Mouse (Mus musculus) bone marrow, adult 2 months (tissue): ENCODE measurements around the gene Cwf19l1. TPM values are rescaled to one million over a fixed set of nuclear protein-coding genes. Genes with fewer than 3 reads are reported as not detected.

Experiments
- H3K27ac ChIP-seq: fragments of 200-500 bp; 2 replicates; pipeline ENCODE4 v1.5.1; 2012; ENCODE audit warnings: low read depth, mild to moderate bottlenecking, control low read depth, inconsistent platforms, low read length; ENCODE audit not compliant: control insufficient read depth, poor library complexity, insufficient read depth
- H3K4me1 ChIP-seq: fragments of 200-500 bp; 2 replicates; pipeline ENCODE4 v1.6.1; 2011; ENCODE audit warnings: low read length; ENCODE audit not compliant: control insufficient read depth, insufficient read depth
- H3K4me3 ChIP-seq: fragments of 200-500 bp; replicated peaks from 2 replicates; pipeline ENCODE3; 2011; ENCODE audit warnings: mild to moderate bottlenecking, low read depth, low read length, control low read depth; ENCODE audit not compliant: control insufficient read depth
- CTCF ChIP-seq: fragments of 200-500 bp; IDR thresholded peaks from 2 replicates; pipeline ENCODE4 v1.5.1; 2011; ENCODE audit warnings: low read length, control low read depth; ENCODE audit not compliant: control insufficient read depth, insufficient read depth
- POLR2A ChIP-seq: fragments of 200-500 bp; IDR thresholded peaks from 2 replicates; pipeline ENCODE4 v1.6.1; 2011; ENCODE audit warnings: low read depth, mild to moderate bottlenecking, control low read depth, low read length, borderline replicate concordance; ENCODE audit not compliant: control insufficient read depth
- WGBS: fragments of 180-500 bp; shearing (Covaris S2); methylation state at CpG from one replicate; pipeline ENCODE4 v1.1.7; 2018; 5-methylcytosine and 5-hydroxymethylcytosine counted together
- polyA plus RNA-seq: library from polyadenylated mRNA; stranded (reverse); fragments of >200 nt; gene quantifications from 2 replicates; pipeline ENCODE4 v1.2.4, GENCODE M21; 2011; ENCODE audit warnings: low replicate concordance; ENCODE audit not compliant: missing spikeins, insufficient read depth, insufficient read length

Gene Cwf19l1
- polyA plus RNA-seq, 1 experiment = 22.6 TPM

DNA sequence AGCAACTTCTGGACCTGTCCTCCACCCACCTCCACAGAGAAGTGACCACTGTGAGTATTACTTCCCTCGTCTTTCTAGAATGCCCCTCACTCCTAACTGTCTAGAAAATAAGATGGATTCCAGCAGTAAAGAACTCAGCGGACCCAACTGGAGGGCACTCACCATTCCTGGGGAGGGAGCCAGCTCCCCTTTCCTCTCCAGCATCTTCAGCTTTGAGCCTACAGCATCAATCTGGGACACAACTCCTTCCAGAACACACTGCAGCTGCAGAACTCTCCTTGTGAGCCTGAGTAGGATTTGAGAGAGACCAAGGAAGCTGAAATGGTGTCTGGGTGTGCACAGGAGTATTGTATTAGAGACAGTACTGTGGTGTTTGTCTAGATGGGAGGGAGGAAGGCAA is 13.3 kb upstream of the Cwf19l1 start:
- Histone ChIP-seq H3K27ac (no peak overlapping the region), H3K4me1 (peaks cover 2% of the 10 kb centered on the region; the same call in 1 of the 2 replicates), H3K4me3 (no peak overlapping the region)
- 76% methylated on average over 2 of the region's 2 CpGs for WGBS
- TF ChIP-seq CTCF = no peak
- no peak for TF ChIP-seq POLR2A

GRCm38 (mm10) chr19:44148345-44148744 is 12.7 kb upstream of the Cwf19l1 start:
- 38% methylated on average over 2 of the region's 2 CpGs for WGBS
- Histone ChIP-seq H3K27ac (no peak overlapping the region), H3K4me1 (peaks cover 2% of the 10 kb centered on the region; the same call in 1 of the 2 replicates), H3K4me3 (no peak overlapping the region)
- TF ChIP-seq POLR2A (no peak), CTCF (no peak; the same call in 1 of the 2 replicates)

GRCm38 (mm10) chr19:44146951-44147350 is 11.3 kb upstream of the Cwf19l1 start:
- no peak overlapping the region for H3K4me3 ChIP-seq
- H3K27ac ChIP-seq = no peak overlapping the region
- TF ChIP-seq POLR2A = no peak
- TF ChIP-seq CTCF = no peak
- WGBS = 92% methylated on average over 8 of the region's 8 CpGs
- peaks cover 2% of the 10 kb centered on the region; the same call in 1 of the 2 replicates for H3K4me1 ChIP-seq

DNA sequence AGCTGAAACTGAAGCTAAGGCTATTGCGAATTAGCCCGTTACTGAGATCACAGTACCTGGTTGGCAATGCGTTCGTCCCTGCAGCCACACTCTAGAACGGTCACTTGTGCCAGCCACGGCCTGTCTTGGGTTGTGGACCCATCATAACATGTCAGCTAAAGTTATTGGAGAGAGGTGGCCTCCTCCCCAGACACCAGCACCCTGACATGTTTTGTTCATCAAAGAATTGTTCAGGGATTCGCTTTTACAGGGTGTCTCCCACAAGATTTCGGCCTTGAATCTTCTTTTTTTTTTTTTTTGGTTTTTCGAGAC is 10.8 kb upstream of the Cwf19l1 start:
- WGBS = 61% methylated on average over 9 of the region's 9 CpGs
- peaks cover 2% of the 10 kb centered on the region; the same call in 1 of the 2 replicates for H3K4me1 ChIP-seq
- no peak overlapping the region; the same call in 1 of the 2 replicates for H3K27ac ChIP-seq
- H3K4me3 ChIP-seq = peak overlapping the region; percentile 96
- no peak for TF ChIP-seq CTCF
- no peak for TF ChIP-seq POLR2A

GRCm38 (mm10) chr19:44145702-44146567 is 10.3 kb upstream of the Cwf19l1 start, which contains the start of gene Bloc1s2:
Gene Bloc1s2, minus strand, starts transcription at chr19:44146446.
- Histone ChIP-seq H3K4me3 (peak within 1 kb of the TSS; percentile 96), H3K4me1 (peaks cover 2% of the 10 kb centered on the region; the same call in 1 of the 2 replicates), H3K27ac (peak within 1 kb of the TSS; percentile 44)
- no peak for TF ChIP-seq CTCF
- peak; percentile 78; the same call in 1 of the 2 replicates for TF ChIP-seq POLR2A
- 1% methylated on average over 46 of the region's 46 CpGs for WGBS

GRCm38 (mm10) chr19:44144366-44144765 is 8.7 kb upstream of the Cwf19l1 start:
- H3K27ac ChIP-seq = peak overlapping the region; percentile 22; the same call in 1 of the 2 replicates
- no peak overlapping the region for H3K4me3 ChIP-seq
- peaks cover 2% of the 10 kb centered on the region; the same call in 1 of the 2 replicates for H3K4me1 ChIP-seq
- TF ChIP-seq CTCF (no peak), POLR2A (no peak)
- WGBS = 7% methylated on average over 9 of the region's 9 CpGs

DNA sequence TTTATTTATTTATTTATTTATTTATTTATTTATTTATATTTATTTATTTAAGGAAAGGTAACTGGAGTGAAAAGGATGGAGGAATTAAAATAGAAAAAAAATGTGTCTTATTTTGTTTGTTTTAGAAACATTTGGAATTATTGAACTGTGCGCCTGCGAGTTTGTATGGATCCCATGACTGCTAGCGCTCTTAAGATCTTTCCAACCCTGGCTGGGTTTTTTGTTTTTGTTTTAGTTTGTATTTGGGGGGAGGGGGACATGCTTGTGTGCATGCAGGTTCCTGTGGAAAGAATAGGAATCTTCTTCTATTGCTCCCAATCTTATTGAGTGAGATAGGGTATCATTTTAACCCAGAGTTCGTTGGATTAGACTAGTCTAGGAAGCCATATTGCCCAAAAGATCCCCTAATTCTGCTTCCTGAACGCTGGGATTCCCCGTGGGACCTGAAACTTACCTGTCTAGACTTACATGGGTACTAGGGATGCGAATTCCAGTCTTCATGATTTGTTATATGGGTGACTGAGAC is 347 bp upstream of the Cwf19l1 start:
- no peak overlapping the region for H3K27ac ChIP-seq
- WGBS = 29% methylated on average over 7 of the region's 7 CpGs

DNA sequence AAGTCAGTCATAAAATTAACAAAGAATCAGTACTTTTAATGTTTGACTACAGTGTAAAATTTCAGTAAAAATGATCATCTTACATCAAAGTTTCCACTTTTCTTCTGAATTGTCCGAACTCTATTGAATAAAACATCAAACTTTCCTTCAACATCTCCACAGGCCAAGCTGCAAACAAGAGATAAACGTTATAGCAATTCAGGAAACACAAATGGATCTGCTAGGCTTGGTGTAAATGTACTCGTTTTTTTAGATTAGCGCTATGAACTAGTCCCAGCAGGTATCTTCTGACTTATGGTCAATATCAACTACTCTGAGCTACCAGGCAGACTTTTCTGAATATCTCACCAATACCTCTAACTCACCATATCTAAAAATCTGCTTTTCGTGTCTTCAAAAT is 2.8 kb downstream of the Cwf19l1 start:
- H3K27ac ChIP-seq = no peak overlapping the region
- H3K4me3 ChIP-seq = no peak overlapping the region
- no peak for TF ChIP-seq POLR2A
- TF ChIP-seq CTCF = no peak
- H3K4me1 ChIP-seq = no peaks in the 10 kb centered on the region
- WGBS = 80% methylated on average over 5 of the region's 5 CpGs

More for the DNA sequence above, 347 bp upstream of the Cwf19l1 start:
- Histone ChIP-seq H3K4me1 (no peaks in the 10 kb centered on the region), H3K4me3 (no peak overlapping the region)
- TF ChIP-seq CTCF = no peak
- TF ChIP-seq POLR2A = no peak
